Mouse (Mus musculus): ENCODE measurements around the gene Tnfrsf1b. TPM values are rescaled to one million over a fixed set of nuclear protein-coding genes. Genes with fewer than 3 reads are reported as not detected.

Tnfrsf1b gene
- polyA plus RNA-seq, 1 experiment, result 14.0 TPM

DNA sequence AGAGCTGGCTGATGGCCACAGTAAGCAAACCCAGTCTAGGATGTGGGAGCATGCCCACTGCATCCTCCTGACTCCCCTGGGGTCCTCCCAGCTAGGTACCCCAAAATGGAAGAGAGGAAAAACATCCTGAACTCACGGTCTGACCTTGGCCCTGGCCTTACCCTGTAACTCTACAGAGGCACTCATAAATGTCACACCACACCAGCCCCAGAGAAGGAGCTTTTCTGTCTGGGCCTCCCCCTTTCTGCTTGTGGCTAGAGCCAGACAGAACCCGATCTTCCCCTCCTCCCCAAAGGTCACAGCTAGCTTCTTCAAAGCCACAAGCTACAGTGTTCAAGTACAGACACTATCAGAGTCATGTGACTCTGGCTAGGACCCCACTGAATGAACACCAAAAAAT is 25.3 kb downstream of the Tnfrsf1b start:
- Histone ChIP-seq H3K4me1 (ENCODE audit: control insufficient read depth, insufficient read depth, low read length) (no peaks in the 10 kb centered on the region; the same call in 1 of the 2 replicates), H3K27ac (ENCODE audit: control insufficient read depth, insufficient read depth, low read depth, low read length, poor library complexity) (no peak overlapping the region), H3K4me3 (replicated peaks; ENCODE audit: control insufficient read depth, low read depth, low read length) (no peak overlapping the region)
- TF ChIP-seq CTCF (IDR thresholded peaks at IDR 0.05; ENCODE audit: control insufficient read depth, insufficient read depth, low read length), result no peak
- no peak for TF ChIP-seq POLR2A (IDR thresholded peaks at IDR 0.05; ENCODE audit: borderline replicate concordance, control insufficient read depth, low read depth, low read length)
- 47% methylated on average over 2 of the region's 2 CpGs for WGBS

GRCm38 (mm10) chr4:145220001-145220400 is 26.7 kb downstream of the Tnfrsf1b start:
- TF ChIP-seq CTCF (IDR thresholded peaks at IDR 0.05; ENCODE audit: control insufficient read depth, insufficient read depth, low read length), result no peak
- no peak for TF ChIP-seq POLR2A (IDR thresholded peaks at IDR 0.05; ENCODE audit: borderline replicate concordance, control insufficient read depth, low read depth, low read length)
- 89% methylated on average over 1 of the region's 1 CpGs for WGBS
- no peak overlapping the region for H3K27ac ChIP-seq (ENCODE audit: control insufficient read depth, insufficient read depth, low read depth, low read length, poor library complexity)
- H3K4me1 ChIP-seq (ENCODE audit: control insufficient read depth, insufficient read depth, low read length), result no peaks in the 10 kb centered on the region; the same call in 1 of the 2 replicates
- H3K4me3 ChIP-seq (replicated peaks; ENCODE audit: control insufficient read depth, low read depth, low read length), result no peak overlapping the region

GRCm38 (mm10) chr4:145219240-145219985 is 27.3 kb downstream of the Tnfrsf1b start:
- H3K27ac ChIP-seq (ENCODE audit: control insufficient read depth, insufficient read depth, low read depth, low read length, poor library complexity), result no peak overlapping the region
- TF ChIP-seq CTCF (IDR thresholded peaks at IDR 0.05; ENCODE audit: control insufficient read depth, insufficient read depth, low read length) (peak; percentile 59), POLR2A (IDR thresholded peaks at IDR 0.05; ENCODE audit: borderline replicate concordance, control insufficient read depth, low read depth, low read length) (no peak)
- no peaks in the 10 kb centered on the region; the same call in 1 of the 2 replicates for H3K4me1 ChIP-seq (ENCODE audit: control insufficient read depth, insufficient read depth, low read length)
- no peak overlapping the region for H3K4me3 ChIP-seq (replicated peaks; ENCODE audit: control insufficient read depth, low read depth, low read length)
- WGBS, result 50% methylated on average over 15 of the region's 15 CpGs

GRCm38 (mm10) chr4:145217837-145218236 is 28.8 kb downstream of the Tnfrsf1b start:
- 83% methylated on average over 5 of the region's 5 CpGs for WGBS
- Histone ChIP-seq H3K4me1 (ENCODE audit: control insufficient read depth, insufficient read depth, low read length) (no peaks in the 10 kb centered on the region; the same call in 1 of the 2 replicates), H3K27ac (ENCODE audit: control insufficient read depth, insufficient read depth, low read depth, low read length, poor library complexity) (no peak overlapping the region), H3K4me3 (replicated peaks; ENCODE audit: control insufficient read depth, low read depth, low read length) (no peak overlapping the region)
- TF ChIP-seq POLR2A (IDR thresholded peaks at IDR 0.05; ENCODE audit: borderline replicate concordance, control insufficient read depth, low read depth, low read length) (no peak), CTCF (IDR thresholded peaks at IDR 0.05; ENCODE audit: control insufficient read depth, insufficient read depth, low read length) (no peak)

DNA sequence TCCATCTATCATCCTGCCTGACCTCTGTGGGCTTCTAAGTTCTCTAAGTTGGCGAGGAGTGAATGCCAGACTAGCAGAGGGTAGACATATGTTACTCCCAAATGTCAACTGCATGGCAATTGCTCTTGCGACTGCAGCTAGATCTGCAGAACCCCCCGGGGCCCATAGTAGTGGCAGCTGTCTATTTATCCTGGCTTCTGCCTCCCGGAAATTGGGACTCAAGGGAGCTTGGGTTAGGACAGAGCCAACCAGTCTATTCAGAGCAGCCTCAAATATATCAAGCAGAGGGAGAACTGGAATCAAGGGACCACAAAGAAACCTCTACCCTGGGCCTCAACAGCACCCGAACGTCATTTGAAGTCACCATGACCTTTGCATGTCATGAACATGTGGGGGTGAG is 29.6 kb downstream of the Tnfrsf1b start:
- H3K27ac ChIP-seq (ENCODE audit: control insufficient read depth, insufficient read depth, low read depth, low read length, poor library complexity), result no peak overlapping the region
- 83% methylated on average over 6 of the region's 6 CpGs for WGBS
- no peak overlapping the region for H3K4me3 ChIP-seq (replicated peaks; ENCODE audit: control insufficient read depth, low read depth, low read length)
- H3K4me1 ChIP-seq (ENCODE audit: control insufficient read depth, insufficient read depth, low read length), result no peaks in the 10 kb centered on the region; the same call in 1 of the 2 replicates
- TF ChIP-seq CTCF (IDR thresholded peaks at IDR 0.05; ENCODE audit: control insufficient read depth, insufficient read depth, low read length) (no peak), POLR2A (IDR thresholded peaks at IDR 0.05; ENCODE audit: borderline replicate concordance, control insufficient read depth, low read depth, low read length) (no peak)

- Histone ChIP-seq H3K4me3 (replicated peaks; ENCODE audit: control insufficient read depth, low read depth, low read length) (no peak overlapping the region), H3K4me1 (ENCODE audit: control insufficient read depth, insufficient read depth, low read length) (no peaks in the 10 kb centered on the region; the same call in 1 of the 2 replicates), H3K27ac (ENCODE audit: control insufficient read depth, insufficient read depth, low read depth, low read length, poor library complexity) (no peak overlapping the region)
- TF ChIP-seq CTCF (IDR thresholded peaks at IDR 0.05; ENCODE audit: control insufficient read depth, insufficient read depth, low read length), result no peak
- TF ChIP-seq POLR2A (IDR thresholded peaks at IDR 0.05; ENCODE audit: borderline replicate concordance, control insufficient read depth, low read depth, low read length), result no peak
- 65% methylated on average over 2 of the region's 2 CpGs for WGBS
Measured at GRCm38 (mm10) chr4:145215396-145215795, 31.3 kb downstream of the Tnfrsf1b start.

- TF ChIP-seq POLR2A (IDR thresholded peaks at IDR 0.05; ENCODE audit: borderline replicate concordance, control insufficient read depth, low read depth, low read length) (no peak), CTCF (IDR thresholded peaks at IDR 0.05; ENCODE audit: control insufficient read depth, insufficient read depth, low read length) (no peak)
- Histone ChIP-seq H3K4me3 (replicated peaks; ENCODE audit: control insufficient read depth, low read depth, low read length) (no peak overlapping the region), H3K4me1 (ENCODE audit: control insufficient read depth, insufficient read depth, low read length) (no peaks in the 10 kb centered on the region; the same call in 1 of the 2 replicates), H3K27ac (ENCODE audit: control insufficient read depth, insufficient read depth, low read depth, low read length, poor library complexity) (no peak overlapping the region)
- 60% methylated on average over 6 of the region's 6 CpGs for WGBS
Measured at GRCm38 (mm10) chr4:145214786-145215174, 31.9 kb downstream of the Tnfrsf1b start.

DNA sequence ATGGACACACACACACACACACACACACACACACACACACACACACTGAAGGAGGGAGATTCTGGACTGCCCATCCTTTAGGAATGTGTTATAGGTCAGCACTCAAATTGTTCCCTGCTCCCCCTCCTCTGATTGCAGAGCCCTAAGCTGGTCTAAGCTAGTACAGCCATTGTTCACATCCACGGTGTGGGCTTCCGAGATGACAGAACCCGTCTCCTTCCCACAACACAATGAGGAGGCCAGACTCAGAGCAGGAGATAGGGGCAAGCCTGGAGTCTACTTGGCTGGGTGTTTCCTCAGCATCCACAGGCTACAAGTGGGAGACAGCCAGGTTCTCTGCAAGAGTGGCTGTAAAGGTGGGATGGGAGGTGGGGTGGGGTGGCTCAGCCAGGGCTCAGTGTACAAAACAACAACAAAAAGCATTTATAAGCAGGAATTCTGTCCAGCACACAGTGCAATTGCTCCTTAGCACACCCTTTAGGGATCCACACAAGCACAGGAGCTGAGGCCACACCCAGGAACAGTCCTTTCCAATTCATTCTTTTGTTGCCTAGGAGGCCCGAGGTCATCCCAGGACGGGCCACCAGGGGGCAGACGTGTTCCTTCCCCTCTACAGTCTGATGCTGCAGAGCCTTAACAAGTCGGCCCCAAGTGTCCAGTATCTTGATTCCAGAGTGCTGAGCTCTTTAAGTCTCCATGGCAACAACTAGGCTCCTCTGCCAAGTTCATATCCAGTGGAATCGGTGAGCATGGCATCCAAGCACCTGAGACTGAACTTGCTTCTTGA is 32.5 kb downstream of the Tnfrsf1b start:
- no peaks in the 10 kb centered on the region; the same call in 1 of the 2 replicates for H3K4me1 ChIP-seq (ENCODE audit: control insufficient read depth, insufficient read depth, low read length)
- WGBS, result 38% methylated on average over 8 of the region's 8 CpGs
- no peak overlapping the region for H3K27ac ChIP-seq (ENCODE audit: control insufficient read depth, insufficient read depth, low read depth, low read length, poor library complexity)
- H3K4me3 ChIP-seq (replicated peaks; ENCODE audit: control insufficient read depth, low read depth, low read length), result no peak overlapping the region
- TF ChIP-seq CTCF (IDR thresholded peaks at IDR 0.05; ENCODE audit: control insufficient read depth, insufficient read depth, low read length), result peak; percentile 92
- TF ChIP-seq POLR2A (IDR thresholded peaks at IDR 0.05; ENCODE audit: borderline replicate concordance, control insufficient read depth, low read depth, low read length), result no peak
